ENCODE assay signal across 8 mouse cellular contexts in the genomic region with DNA sequence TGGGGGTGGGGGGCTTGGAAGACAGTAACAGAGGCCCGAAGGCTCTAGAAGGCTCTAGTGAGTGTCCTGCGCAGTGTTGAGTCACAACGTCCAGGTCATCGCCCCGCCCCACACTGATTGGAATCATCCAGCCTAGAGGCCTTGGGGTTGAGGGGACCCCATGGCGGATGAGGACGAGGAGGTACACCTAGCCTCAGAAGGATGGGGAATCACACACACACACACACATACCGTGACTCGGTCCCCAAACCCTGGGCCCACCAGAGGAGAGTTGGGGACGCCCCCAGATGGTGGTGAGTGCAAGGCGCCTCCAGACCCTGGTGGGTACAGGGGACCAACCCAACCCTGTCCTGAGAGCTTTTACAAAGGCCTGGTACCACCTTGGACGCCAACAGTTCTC. TPM values are rescaled to one million over a fixed set of nuclear protein-coding genes. Genes with fewer than 3 reads are reported as not detected.
DNase-seq lines count a peak whose midpoint lies in the region; ATAC-seq and TF ChIP-seq lines count a peak whose summit lies in the region.

No protein-coding gene starts in this region.

- 11% methylated on average over 12 of the region's 12 CpGs for WGBS in kidney, embryonic 15.5 days
- WGBS in embryonic facial prominence, embryonic 11.5 days = 8% methylated on average over 12 of the region's 12 CpGs
- WGBS in limb, embryonic 12.5 days = 11% methylated on average over 12 of the region's 12 CpGs
- 12% methylated on average over 12 of the region's 12 CpGs for WGBS in small intestine, adult 2 months

- H3K27ac ChIP-seq in kidney, embryonic 15.5 days = no peak overlapping the region
- H3K27ac ChIP-seq in embryonic facial prominence, embryonic 11.5 days (replicated peaks; ENCODE audit: low read depth, low read length) = no peak overlapping the region
- H3K27ac ChIP-seq in limb, embryonic 12.5 days = no peak overlapping the region
- no peak overlapping the region for H3K27ac ChIP-seq in small intestine, adult 2 months (ENCODE audit: insufficient read depth, low read depth, low read length)

- DNase-seq in kidney, adult 18-20 months = no peak
- DNase-seq in adrenal gland, postnatal 25 days = peak; percentile 65
- no peak for DNase-seq in embryonic facial prominence, embryonic 11.5 days (ENCODE audit: low spot score)
- no peak for DNase-seq in layer of hippocampus, adult 9-10 months (ENCODE audit: low spot score)
- DNase-seq in gastrocnemius, postnatal 4 days (ENCODE audit: low spot score in 2 of 2) = no peak

- no peak for TF ChIP-seq POLR2A in small intestine, adult 2 months (IDR thresholded peaks at IDR 0.05; ENCODE audit: low read depth, low read length)

- H3K9ac ChIP-seq in kidney, embryonic 15.5 days = peak overlapping the region; percentile 61
- H3K9ac ChIP-seq in embryonic facial prominence, embryonic 11.5 days (replicated peaks; ENCODE audit: low read length) = peak overlapping the region; percentile 71
- H3K9ac ChIP-seq in limb, embryonic 12.5 days (replicated peaks) = peak overlapping the region; percentile 67

- H3K4me3 ChIP-seq in kidney, embryonic 15.5 days (replicated peaks) = peak overlapping the region; percentile 60
- H3K4me3 ChIP-seq in embryonic facial prominence, embryonic 11.5 days (ENCODE audit: low read depth, low read length) = peak overlapping the region; percentile 60
- H3K4me3 ChIP-seq in limb, embryonic 12.5 days (replicated peaks) = peak overlapping the region; percentile 60
- H3K4me3 ChIP-seq in small intestine, adult 2 months (ENCODE audit: low read depth, low read length) = peak overlapping the region; percentile 49

- H3K27me3 ChIP-seq in kidney, embryonic 15.5 days = peaks cover 3% of the 10 kb centered on the region
- peaks cover 16% of the 10 kb centered on the region for H3K27me3 ChIP-seq in embryonic facial prominence, embryonic 11.5 days (ENCODE audit: control insufficient read depth, insufficient read depth, low read length)
- H3K27me3 ChIP-seq in limb, embryonic 12.5 days = peaks cover 45% of the 10 kb centered on the region
- peaks cover 13% of the 10 kb centered on the region for H3K27me3 ChIP-seq in small intestine, adult 2 months (ENCODE audit: control insufficient read depth, insufficient read depth, low read length)

- H3K4me2 ChIP-seq in kidney, embryonic 15.5 days = peak overlapping the region; percentile 92
- peak overlapping the region; percentile 94 for H3K4me2 ChIP-seq in embryonic facial prominence, embryonic 11.5 days (ENCODE audit: low read depth, low read length)
- H3K4me2 ChIP-seq in limb, embryonic 12.5 days = peak overlapping the region; percentile 87

- H3K36me3 ChIP-seq in kidney, embryonic 15.5 days = 0 out of 2 replicates have a peak, but pooled peaks cover 2% of the 10 kb centered on the region
- no peaks in the 10 kb centered on the region for H3K36me3 ChIP-seq in embryonic facial prominence, embryonic 11.5 days (replicated peaks; ENCODE audit: control insufficient read depth, insufficient read depth, low read depth, low read length)
- no peaks in the 10 kb centered on the region for H3K36me3 ChIP-seq in limb, embryonic 12.5 days
- H3K36me3 ChIP-seq in small intestine, adult 2 months (ENCODE audit: control insufficient read depth, insufficient read depth, low read length) = no peaks in the 10 kb centered on the region

- peak; percentile 65; the same call in 1 of the 2 replicates for ATAC-seq in kidney, embryonic 15.5 days (replicated peaks; ENCODE audit: low FRiP score)
- ATAC-seq in embryonic facial prominence, embryonic 11.5 days (replicated peaks; ENCODE audit: insufficient number of reproducible peaks, low FRiP score, low TSS enrichment, low read depth) = peak; percentile 48; the same call in 1 of the 2 replicates
- ATAC-seq in limb, embryonic 12.5 days (ENCODE audit: insufficient number of reproducible peaks, insufficient read depth, low FRiP score, low TSS enrichment, low read depth) = peak; percentile 73

- no peak for TF ChIP-seq CTCF in small intestine, adult 2 months (IDR thresholded peaks at IDR 0.05; ENCODE audit: extremely low read depth, insufficient read length, insufficient replicate concordance, low read depth, low read length)

- no peaks in the 10 kb centered on the region for H3K9me3 ChIP-seq in kidney, embryonic 15.5 days (replicated peaks)
- H3K9me3 ChIP-seq in embryonic facial prominence, embryonic 11.5 days (replicated peaks; ENCODE audit: control insufficient read depth, low read length) = no peaks in the 10 kb centered on the region
- H3K9me3 ChIP-seq in limb, embryonic 12.5 days = no peaks in the 10 kb centered on the region

- H3K4me1 ChIP-seq in kidney, embryonic 15.5 days = peaks cover 16% of the 10 kb centered on the region
- no peaks in the 10 kb centered on the region for H3K4me1 ChIP-seq in embryonic facial prominence, embryonic 11.5 days (ENCODE audit: control insufficient read depth, insufficient read depth, low read length)
- H3K4me1 ChIP-seq in limb, embryonic 12.5 days (replicated peaks) = peaks cover 8% of the 10 kb centered on the region; the same call in 1 of the 2 replicates
- peaks cover 9% of the 10 kb centered on the region for H3K4me1 ChIP-seq in small intestine, adult 2 months (ENCODE audit: control insufficient read depth, insufficient read depth, insufficient read length, low read length)

RNA-seq across cellular contexts. Expression of gene Prkar1b, which starts 20.7 kb away (rescaled TPM):
- 21.2 and 22.7 TPM in 2 replicates for polyA plus RNA-seq in kidney, embryonic 15.5 days (2015; fragmentation: Nextera tagmentation; extraction: Ambion mirVana)
- total RNA-seq in adrenal gland, postnatal 25 days (2021) = 20.9 and 28.5 TPM in 2 replicates
- polyA plus RNA-seq in embryonic facial prominence, embryonic 11.5 days (2014; fragmentation: Nextera tagmentation; extraction: Ambion mirVana) = 8.7 and 11.7 TPM in 2 replicates
- polyA plus RNA-seq in limb, embryonic 12.5 days (2016; fragmentation: Nextera tagmentation; extraction: Ambion mirVana) = 12.7 and 13.8 TPM in 2 replicates
- 2.2 and 3.8 TPM in 2 replicates for polyA plus RNA-seq in small intestine, adult 2 months (2012; rRNA removed)
- total RNA-seq in gastrocnemius, postnatal 4 days (2021) = 1 to 10 TPM; 3.9 to 5.1 TPM

RNA-seq across cellular contexts. Expression of gene Dnaaf5, which starts 20.9 kb away (rescaled TPM):
- polyA plus RNA-seq in kidney, embryonic 15.5 days (2015; fragmentation: Nextera tagmentation; extraction: Ambion mirVana) = 8.7 and 10.4 TPM in 2 replicates
- 20.7 and 25.3 TPM in 2 replicates for total RNA-seq in adrenal gland, postnatal 25 days (2021)
- polyA plus RNA-seq in embryonic facial prominence, embryonic 11.5 days (2014; fragmentation: Nextera tagmentation; extraction: Ambion mirVana) = 6.8 and 7.4 TPM in 2 replicates
- polyA plus RNA-seq in limb, embryonic 12.5 days (2016; fragmentation: Nextera tagmentation; extraction: Ambion mirVana) = 4.7 and 5.8 TPM in 2 replicates
- polyA plus RNA-seq in small intestine, adult 2 months (2012; rRNA removed) = 12.0 and 16.4 TPM in 2 replicates
- total RNA-seq in gastrocnemius, postnatal 4 days (2021) = 10 to 100 TPM; 10.3 to 10.4 TPM
